Mouse (Mus musculus) small intestine, adult 2 months (tissue): Measurements from ENCODE around the gene Ooep. TPM values are rescaled to one million over a fixed set of nuclear protein-coding genes. Genes with fewer than 3 reads are reported as not detected.
A peak's percentile ranks its signal among the peaks of the same experiment; 100 is the strongest.

Source experiments
- H3K27ac ChIP-seq: fragments of 200-500 bp; 2 replicates; pipeline ENCODE4 v1.5.1; 2012; ENCODE audit warnings: low read depth, low read length, control low read depth, inconsistent platforms; ENCODE audit not compliant: insufficient read depth
- H3K27me3 ChIP-seq: fragments of 200-500 bp; 2 replicates; pipeline ENCODE4 v1.6.1; 2012; ENCODE audit warnings: mild to moderate bottlenecking, moderate library complexity, low read length, inconsistent platforms; ENCODE audit not compliant: control insufficient read depth, insufficient read depth
- H3K36me3 ChIP-seq: fragments of 200-500 bp; 2 replicates; pipeline ENCODE4 v1.6.1; 2012; ENCODE audit warnings: mild to moderate bottlenecking, low read length, control low read depth, inconsistent platforms; ENCODE audit not compliant: control insufficient read depth, insufficient read depth
- H3K4me1 ChIP-seq: fragments of 200-500 bp; 2 replicates; pipeline ENCODE4 v1.6.1; 2012; ENCODE audit warnings: low read length, inconsistent platforms, mixed read lengths; ENCODE audit not compliant: control insufficient read depth, insufficient read depth, insufficient read length
- H3K4me3 ChIP-seq: fragments of 200-500 bp; 2 replicates; pipeline ENCODE4 v1.5.1; 2012; ENCODE audit warnings: low read depth, mild to moderate bottlenecking, control low read depth, inconsistent platforms, low read length, moderate library complexity
- CTCF ChIP-seq: fragments of 200-500 bp; IDR thresholded peaks from 2 replicates; pipeline ENCODE4 v1.5.1; 2012; ENCODE audit warnings: low read depth, mild to moderate bottlenecking, control low read depth, inconsistent platforms, low read length, moderate library complexity, mixed read lengths; ENCODE audit not compliant: insufficient replicate concordance, insufficient read length; ENCODE audit errors: extremely low read depth
- POLR2A ChIP-seq: fragments of 200-500 bp; IDR thresholded peaks from 2 replicates; pipeline ENCODE4 v1.6.1; 2012; ENCODE audit warnings: low read depth, mild to moderate bottlenecking, control low read depth, inconsistent platforms, low read length, moderate library complexity
- WGBS: fragments of 180-500 bp; shearing (Covaris S2); methylation state at CpG from one replicate; pipeline ENCODE4 v1.1.7; 2018; 5-methylcytosine and 5-hydroxymethylcytosine counted together
- polyA plus RNA-seq: library from polyadenylated mRNA; depleted of rRNA; stranded (reverse); fragments of >200 nt; gene quantifications from 2 replicates; pipeline ENCODE4 v1.2.3, GENCODE M21; 2012

Gene Ooep
- polyA plus RNA-seq, 1 experiment = not detected

- Histone ChIP-seq H3K4me1 (peaks cover 8% of the 10 kb centered on the region), H3K27me3 (peaks cover 32% of the 10 kb centered on the region), H3K36me3 (no peaks in the 10 kb centered on the region), H3K4me3 (peak overlapping the region; percentile 59), H3K27ac (no peak overlapping the region)
- no peak for TF ChIP-seq POLR2A
- no peak for TF ChIP-seq CTCF
- 31% methylated on average over 11 of the region's 11 CpGs for WGBS
These were observed 16.7 kb upstream of the Ooep start for GRCm38 (mm10) chr9:78395244-78395629.

- Histone ChIP-seq H3K27ac (no peak overlapping the region), H3K27me3 (peaks cover 32% of the 10 kb centered on the region), H3K36me3 (no peaks in the 10 kb centered on the region), H3K4me3 (no peak overlapping the region), H3K4me1 (peaks cover 10% of the 10 kb centered on the region)
- WGBS = 68% methylated on average over 7 of the region's 7 CpGs
- no peak for TF ChIP-seq CTCF
- TF ChIP-seq POLR2A = no peak
These were observed 16.1 kb upstream of the Ooep start for GRCm38 (mm10) chr9:78394602-78395001.

GRCm38 (mm10) chr9:78393741-78394140 is 15.2 kb upstream of the Ooep start:
- 76% methylated on average over 10 of the region's 10 CpGs for WGBS
- peaks cover 32% of the 10 kb centered on the region for H3K27me3 ChIP-seq
- peaks cover 10% of the 10 kb centered on the region for H3K4me1 ChIP-seq
- H3K27ac ChIP-seq = no peak overlapping the region
- TF ChIP-seq POLR2A (no peak), CTCF (no peak)
- no peak overlapping the region for H3K4me3 ChIP-seq
- no peaks in the 10 kb centered on the region for H3K36me3 ChIP-seq

GRCm38 (mm10) chr9:78389981-78390380 is 11.5 kb upstream of the Ooep start:
- H3K4me1 ChIP-seq = 0 out of 2 replicates have a peak, but pooled peaks cover 2% of the 10 kb centered on the region
- no peak overlapping the region for H3K27ac ChIP-seq
- no peaks in the 10 kb centered on the region for H3K36me3 ChIP-seq
- WGBS = 8% methylated on average over 5 of the region's 5 CpGs
- H3K27me3 ChIP-seq = peaks cover 13% of the 10 kb centered on the region
- H3K4me3 ChIP-seq = no peak overlapping the region
- TF ChIP-seq POLR2A (no peak), CTCF (no peak)

GRCm38 (mm10) chr9:78386947-78387346 is 8.4 kb upstream of the Ooep start:
- 80% methylated on average over 7 of the region's 7 CpGs for WGBS
- Histone ChIP-seq H3K36me3 (no peaks in the 10 kb centered on the region), H3K27me3 (no peaks in the 10 kb centered on the region), H3K4me1 (0 out of 2 replicates have a peak, but pooled peaks cover 2% of the 10 kb centered on the region), H3K4me3 (no peak overlapping the region), H3K27ac (no peak overlapping the region)
- TF ChIP-seq POLR2A (no peak), CTCF (no peak)

GRCm38 (mm10) chr9:78385893-78386292 is 7.4 kb upstream of the Ooep start:
- H3K4me3 ChIP-seq = no peak overlapping the region
- H3K27me3 ChIP-seq = no peaks in the 10 kb centered on the region
- no peaks in the 10 kb centered on the region for H3K36me3 ChIP-seq
- TF ChIP-seq POLR2A (no peak), CTCF (peak; percentile 57; the same call in 1 of the 2 replicates)
- 63% methylated on average over 3 of the region's 3 CpGs for WGBS
- no peak overlapping the region for H3K27ac ChIP-seq
- H3K4me1 ChIP-seq = 0 out of 2 replicates have a peak, but pooled peaks cover 2% of the 10 kb centered on the region

DNA sequence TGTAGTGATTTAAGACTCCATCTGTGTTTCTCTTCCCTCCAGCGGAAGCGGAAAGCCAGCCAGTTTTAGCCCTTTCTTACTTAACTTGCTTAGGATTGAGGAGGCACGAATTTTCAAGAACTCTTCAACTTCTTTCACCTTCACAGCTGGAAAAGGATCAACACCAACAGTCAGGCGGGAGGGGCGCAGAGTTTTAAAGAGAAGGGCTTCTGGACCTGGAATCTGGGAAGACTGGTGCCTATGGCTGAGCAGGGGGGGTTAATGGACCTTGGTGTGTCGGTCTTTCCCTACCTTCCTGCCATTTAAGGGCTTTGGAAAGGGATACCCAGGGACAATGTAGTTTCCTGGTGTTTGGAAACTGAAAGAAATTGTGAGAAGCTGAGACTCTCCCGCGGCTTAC is 979 bp downstream of the Ooep start:
- no peak overlapping the region for H3K27ac ChIP-seq
- WGBS = 65% methylated on average over 8 of the region's 8 CpGs
- TF ChIP-seq POLR2A = no peak
- no peak for TF ChIP-seq CTCF
- no peak overlapping the region for H3K4me3 ChIP-seq
- H3K4me1 ChIP-seq = no peaks in the 10 kb centered on the region
- no peaks in the 10 kb centered on the region for H3K27me3 ChIP-seq
- H3K36me3 ChIP-seq = no peaks in the 10 kb centered on the region
